Mouse (Mus musculus) spleen, embryonic (tissue): ENCODE results near the gene Tmem222.

Experiments
- CTCF ChIA-PET: fragments of 350-600 bp; sonication (Branson Sonifier 250); formaldehyde crosslinking; loops from one replicate; lab custom pipeline; 2022; lab: Charles Lee

The Tmem222 gene

GRCm38 (mm10) chr4:133256820-133257219 is 20.8 kb downstream of the Tmem222 start:
- CTCF ChIA-PET: no interaction called here

- CTCF ChIA-PET: interaction anchor here (1.2 kb wide), 1 partner anchor 309 kb away, joined by 4 read pairs; no protein-coding TSS in a partner anchor
Observed at GRCm38 (mm10) chr4:133255392-133255791, 22.2 kb downstream of the Tmem222 start.

GRCm38 (mm10) chr4:133253412-133253811 is 24.2 kb downstream of the Tmem222 start:
- CTCF ChIA-PET: interaction anchor here (0.8 kb wide), 1 partner anchor 18 kb away, joined by 3 read pairs; no protein-coding TSS in a partner anchor

- CTCF ChIA-PET: interaction anchor here (1.0 kb wide), 1 partner anchor 243 kb away, joined by 3 read pairs; no protein-coding TSS in a partner anchor
Observed at GRCm38 (mm10) chr4:133252089-133252488, 25.5 kb downstream of the Tmem222 start.

GRCm38 (mm10) chr4:133251214-133251613 is 26.4 kb downstream of the Tmem222 start:
- CTCF ChIA-PET: interaction anchor here (0.6 to 0.7 kb wide), 2 partner anchors 150 to 169 kb away, joined by 3 to 4 read pairs; no protein-coding TSS in a partner anchor

GRCm38 (mm10) chr4:133250609-133251008 is 27.0 kb downstream of the Tmem222 start:
- CTCF ChIA-PET: interaction anchor here (0.6 to 1.2 kb wide), 2 partner anchors 13 to 233 kb away, joined by 5 to 9 read pairs; no protein-coding TSS in a partner anchor

- CTCF ChIA-PET: no interaction called here
Observed at GRCm38 (mm10) chr4:133247806-133248449, 29.7 kb downstream of the Tmem222 start.

- CTCF ChIA-PET: no interaction called here
Observed at GRCm38 (mm10) chr4:133247072-133247471, 30.5 kb downstream of the Tmem222 start.

GRCm38 (mm10) chr4:133244289-133244688 is 33.3 kb downstream of the Tmem222 start:
- CTCF ChIA-PET: no interaction called here

GRCm38 (mm10) chr4:133243538-133243937 is 34.1 kb downstream of the Tmem222 start:
- CTCF ChIA-PET: interaction anchor here (0.6 to 0.8 kb wide), 3 partner anchors 18 to 309 kb away, joined by 5 to 6 read pairs (median 5); no protein-coding TSS in a partner anchor

GRCm38 (mm10) chr4:133242710-133243109 is 34.9 kb downstream of the Tmem222 start:
- CTCF ChIA-PET: interaction anchor here (0.8 kb wide), 1 partner anchor 43 kb away, joined by 5 read pairs; no protein-coding TSS in a partner anchor

GRCm38 (mm10) chr4:133241910-133242309 is 35.7 kb downstream of the Tmem222 start:
- CTCF ChIA-PET: interaction anchor here (1.7 kb wide), 1 partner anchor 33 kb away, joined by 4 read pairs; no protein-coding TSS in a partner anchor

GRCm38 (mm10) chr4:133240934-133241908 is 36.4 kb downstream of the Tmem222 start:
- CTCF ChIA-PET: interaction anchor here (1.4 to 1.7 kb wide), 2 partner anchors 8 to 33 kb away, joined by 4 read pairs; no protein-coding TSS in a partner anchor

- CTCF ChIA-PET: interaction anchor here (1.4 to 1.7 kb wide), 2 partner anchors 9 to 32 kb away, joined by 4 read pairs; no protein-coding TSS in a partner anchor
Observed at GRCm38 (mm10) chr4:133240490-133240921, 37.1 kb downstream of the Tmem222 start, which contains the start of gene Map3k6. Gene Map3k6, plus strand, starts transcription at chr4:133240818.

GRCm38 (mm10) chr4:133237911-133238310 is 39.7 kb downstream of the Tmem222 start:
- CTCF ChIA-PET: interaction anchor here (0.6 to 1.4 kb wide), 3 partner anchors 12 to 309 kb away, joined by 3 to 12 read pairs (median 5); no protein-coding TSS in a partner anchor

- CTCF ChIA-PET: interaction anchor here (0.6 to 1.0 kb wide), 3 partner anchors 63 to 909 kb away, joined by 4 to 26 read pairs (median 5); no protein-coding TSS in a partner anchor
Observed at GRCm38 (mm10) chr4:133235415-133235814, 42.2 kb downstream of the Tmem222 start.

- CTCF ChIA-PET: interaction anchor here (0.6 kb wide), 1 partner anchor 1616 kb away, joined by 3 read pairs; no protein-coding TSS in a partner anchor
Observed at GRCm38 (mm10) chr4:133234771-133235170, 42.8 kb downstream of the Tmem222 start.

GRCm38 (mm10) chr4:133233285-133233976 is 44.2 kb downstream of the Tmem222 start:
- CTCF ChIA-PET: interaction anchor here (0.7 kb wide), 1 partner anchor 23 kb away, joined by 3 read pairs; no protein-coding TSS in a partner anchor

GRCm38 (mm10) chr4:133229582-133229981 is 48.0 kb downstream of the Tmem222 start:
- CTCF ChIA-PET: no interaction called here

GRCm38 (mm10) chr4:133227636-133228035 is 50.0 kb downstream of the Tmem222 start:
- CTCF ChIA-PET: interaction anchor here (1.1 kb wide), 1 partner anchor 48 kb away, joined by 4 read pairs; no protein-coding TSS in a partner anchor
